Mouse (Mus musculus) lung, adult 2 months (tissue): ENCODE data around the gene Dock11.

Experiments used
- CTCF ChIP-seq: fragments of 200-500 bp; IDR thresholded peaks from 2 replicates; pipeline ENCODE4 v1.5.1; 2011; ENCODE audit warnings: mild to moderate bottlenecking, low read length, control low read depth; ENCODE audit not compliant: insufficient read depth
- POLR2A ChIP-seq: fragments of 200-500 bp; IDR thresholded peaks from 2 replicates; pipeline ENCODE4 v1.6.1; 2011; ENCODE audit warnings: low read depth, mild to moderate bottlenecking, control low read depth, low read length, borderline replicate concordance; ENCODE audit errors: extremely low read depth

DNA sequence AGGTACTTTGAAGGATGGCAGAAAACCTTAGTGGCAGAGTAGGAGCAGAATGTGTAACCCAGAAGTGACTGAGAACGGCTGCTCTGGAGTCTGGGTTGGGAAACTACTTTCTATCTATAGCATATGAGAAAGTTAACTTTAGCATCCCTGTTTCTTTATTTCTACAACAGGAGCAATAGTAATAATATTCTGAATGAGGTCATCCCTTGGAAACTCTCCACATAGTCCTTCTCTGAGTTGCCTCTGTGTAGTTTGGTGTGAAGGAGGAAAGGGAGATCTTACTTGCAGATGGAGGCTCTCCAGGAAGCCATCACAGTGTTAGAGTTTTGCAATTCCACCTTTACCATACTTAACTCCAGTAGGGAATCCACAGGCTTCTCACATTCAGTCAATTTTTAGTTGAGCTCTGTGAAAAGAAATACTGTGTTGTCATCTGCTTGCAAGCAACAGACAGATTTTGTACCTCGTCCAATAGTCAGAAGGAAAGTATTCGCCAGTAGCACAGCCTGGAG, 31.5 kb downstream of the Dock11 start:
- TF ChIP-seq CTCF: no peak
- TF ChIP-seq POLR2A: no peak
